Mouse (Mus musculus) megakaryocyte, embryonic 14.5 days (primary cell): ENCODE data around the gene Katnbl1.

Experiments
- FLI1 ChIP-seq: IDR thresholded peaks from 2 replicates; pipeline ENCODE4 v1.6.1; 2012; ENCODE audit warnings: low read length, inconsistent platforms, mixed read lengths
- GATA1 ChIP-seq: IDR thresholded peaks from 3 replicates; pipeline ENCODE4 v1.6.1; 2012; ENCODE audit warnings: mixed read lengths, low read length, inconsistent platforms, borderline replicate concordance

DNA sequence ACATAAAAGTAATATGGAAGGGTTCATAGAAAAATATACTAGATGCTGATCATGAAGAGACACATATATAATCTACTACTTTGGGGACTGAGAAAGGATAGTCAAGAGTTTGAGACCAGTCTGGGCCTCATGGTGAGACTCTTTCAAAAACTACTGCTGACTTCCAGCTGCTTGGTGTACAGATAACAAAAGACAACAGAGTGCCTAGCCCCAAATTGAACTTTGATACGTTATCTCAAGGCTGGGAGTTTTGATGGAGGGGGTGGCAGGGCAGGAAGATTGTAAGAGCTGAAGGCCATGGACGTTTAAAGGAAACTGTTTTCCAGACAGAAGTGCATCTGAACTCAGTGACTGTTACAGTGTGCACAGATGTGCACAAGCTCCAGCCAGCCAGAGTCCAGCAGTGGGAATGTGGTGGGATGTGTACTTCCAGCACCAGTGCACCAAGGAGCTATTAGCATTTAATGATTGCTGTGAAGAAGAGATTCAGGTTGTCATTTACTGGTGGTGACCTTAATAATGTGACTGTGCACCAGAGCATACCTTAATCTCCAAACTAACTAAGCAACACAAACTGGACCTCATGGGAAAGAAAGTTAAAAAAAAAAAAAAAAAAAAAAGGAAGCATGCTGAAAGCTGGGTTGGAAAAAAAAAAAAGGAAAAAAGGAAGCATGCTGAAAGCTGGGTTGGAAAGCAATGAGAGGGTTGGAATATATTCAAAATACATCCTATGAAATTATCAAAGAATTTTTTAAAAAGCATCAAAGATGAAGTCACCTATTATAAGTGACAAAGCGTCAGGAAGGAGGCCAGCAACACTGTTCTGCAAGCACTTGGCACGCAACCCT, 46.7 kb upstream of the Katnbl1 start:
- TF ChIP-seq GATA1 (no peak), FLI1 (no peak)
